Comparison of ENCODE assay signal across 24 mouse cellular contexts in the genomic region with DNA sequence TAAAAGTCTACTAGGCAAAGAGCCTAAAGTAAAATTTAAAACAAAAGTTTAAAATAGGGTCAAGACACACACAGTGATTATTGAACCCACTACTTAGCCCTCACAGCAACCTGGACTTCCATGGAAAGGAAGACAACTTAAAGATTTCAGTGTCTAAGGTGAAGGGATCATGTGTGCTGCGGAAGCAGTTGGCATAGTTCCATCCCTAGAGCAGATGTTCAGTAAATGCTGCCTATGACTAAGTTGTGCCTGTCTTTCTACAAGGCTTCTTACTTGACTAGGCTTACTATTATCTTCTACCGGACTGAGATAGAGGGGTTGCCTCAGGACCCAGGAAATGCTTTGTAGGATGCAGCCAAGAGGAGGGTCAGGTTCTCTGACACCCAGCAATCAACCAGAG. TPM values are rescaled to one million over a fixed set of nuclear protein-coding genes. Genes with fewer than 3 reads are reported as not detected.
A peak's percentile ranks its signal among the peaks of the same experiment; 100 is the strongest.
DNase-seq lines count a peak whose midpoint lies in the region; ATAC-seq lines count a peak whose summit lies in the region.
"Had no signal": no experiment of that assay in that cellular context is flagged by ENCODE, and none has a peak within 500 bp of the region (broad histone marks: within the 10 kb centered on the region; RNA-seq: fewer than 3 reads in every experiment).

No protein-coding gene starts in this region.

- 66% methylated on average over 2 of the region's 2 CpGs for WGBS in kidney, embryonic 14.5 days
- 64% methylated on average over 2 of the region's 2 CpGs for WGBS in stomach, embryonic 14.5 days
- WGBS in embryonic facial prominence, embryonic 10.5 days = 90% methylated on average over 2 of the region's 2 CpGs

- H3K4me3 ChIP-seq in kidney, embryonic 14.5 days (ENCODE audit: low read length) = no peak overlapping the region
- no peak overlapping the region for H3K4me3 ChIP-seq in stomach, embryonic 14.5 days (ENCODE audit: low read depth, low read length)
- H3K4me3 ChIP-seq in embryonic facial prominence, embryonic 10.5 days = no peak overlapping the region
- H3K4me3 ChIP-seq: embryonic facial prominence, embryonic 13.5 days; forebrain, embryonic 10.5 days; hindbrain, embryonic 13.5 days; megakaryocyte, embryonic 14.5 days had no signal

- H3K4me2 ChIP-seq in kidney, embryonic 14.5 days (replicated peaks; ENCODE audit: low read depth, low read length) = no peak overlapping the region
- H3K4me2 ChIP-seq in stomach, embryonic 14.5 days (replicated peaks; ENCODE audit: low read depth, low read length) = no peak overlapping the region
- H3K4me2 ChIP-seq: embryonic facial prominence, embryonic 13.5 days; hindbrain, embryonic 13.5 days; liver, embryonic 11.5 days had no signal

- no peak overlapping the region for H3K9ac ChIP-seq in kidney, embryonic 14.5 days (ENCODE audit: low read depth, low read length)
- H3K9ac ChIP-seq in stomach, embryonic 14.5 days (replicated peaks; ENCODE audit: low read depth, low read length) = no peak overlapping the region
- H3K9ac ChIP-seq: embryonic facial prominence, embryonic 13.5 days; forebrain, postnatal 0 days; hindbrain, embryonic 13.5 days had no signal

- H3K4me1 ChIP-seq in kidney, embryonic 14.5 days (ENCODE audit: control insufficient read depth, insufficient read depth, low read length) = peaks cover 2% of the 10 kb centered on the region; the same call in 1 of the 2 replicates
- peaks cover 16% of the 10 kb centered on the region for H3K4me1 ChIP-seq in stomach, embryonic 14.5 days (ENCODE audit: control insufficient read depth, insufficient read depth, low read length)
- H3K4me1 ChIP-seq in embryonic facial prominence, embryonic 10.5 days = peaks cover 9% of the 10 kb centered on the region; the same call in 1 of the 2 replicates
- H3K4me1 ChIP-seq: hindbrain, embryonic 13.5 days had no signal

- 0 out of 2 replicates have a peak, but pooled peaks have one; percentile 38 for ATAC-seq in frontal cortex, adult (ENCODE audit: low TSS enrichment)
- no peak for ATAC-seq in kidney, embryonic 14.5 days (ENCODE audit: low FRiP score, low TSS enrichment)
- peak; percentile 22 for ATAC-seq in activated CD4-positive, CD25-positive, alpha-beta regulatory T cell, adult 4 months
- ATAC-seq in stomach, embryonic 14.5 days (ENCODE audit: insufficient number of reproducible peaks, insufficient read depth, low FRiP score, low read depth) = no peak
- ATAC-seq: forebrain, postnatal 0 days had no signal

- H3K27me3 ChIP-seq in kidney, embryonic 14.5 days (ENCODE audit: control insufficient read depth, insufficient read depth, low read length) = no peaks in the 10 kb centered on the region
- no peaks in the 10 kb centered on the region for H3K27me3 ChIP-seq in stomach, embryonic 14.5 days (ENCODE audit: control insufficient read depth, insufficient read depth, low read length)
- no peaks in the 10 kb centered on the region for H3K27me3 ChIP-seq in embryonic facial prominence, embryonic 10.5 days (replicated peaks; ENCODE audit: low read depth, poor library complexity, severe bottlenecking)
- H3K27me3 ChIP-seq: embryonic facial prominence, embryonic 13.5 days; hindbrain, embryonic 13.5 days; megakaryocyte, embryonic 14.5 days had no signal

- no peak for DNase-seq in frontal cortex, postnatal 14 days (ENCODE audit: low spot score in 2 of 2)
- DNase-seq in kidney, postnatal 14 days = no peak
- DNase-seq in layer of hippocampus, postnatal 14 days (ENCODE audit: low spot score in 2 of 2) = no peak
- DNase-seq in embryonic facial prominence, embryonic 10.5 days (ENCODE audit: low spot score) = no peak
- DNase-seq: adrenal gland, adult 8-10 months; cerebellum, postnatal 10 days; forebrain, postnatal 0 days; gastrocnemius, postnatal 10 days; heart, postnatal 14 days; kidney, postnatal 4 days; layer of hippocampus, adult 9-11 months; lung, adult 18-20 months; lung, postnatal 14 days; midbrain, embryonic 14.5 days; thymus, postnatal 36 days had no signal

- no peaks in the 10 kb centered on the region; the same call in 1 of the 2 replicates for H3K36me3 ChIP-seq in kidney, embryonic 14.5 days (ENCODE audit: control insufficient read depth, insufficient read depth, low read length)
- no peaks in the 10 kb centered on the region for H3K36me3 ChIP-seq in stomach, embryonic 14.5 days (ENCODE audit: control insufficient read depth, insufficient read depth, low read length)
- H3K36me3 ChIP-seq in embryonic facial prominence, embryonic 10.5 days (replicated peaks) = peaks cover 3% of the 10 kb centered on the region; the same call in 1 of the 2 replicates
- H3K36me3 ChIP-seq: embryonic facial prominence, embryonic 13.5 days; forebrain, embryonic 10.5 days; hindbrain, embryonic 13.5 days had no signal

- H3K27ac ChIP-seq in kidney, embryonic 14.5 days (ENCODE audit: low read depth, low read length) = peak overlapping the region; percentile 14; the same call in 1 of the 2 replicates
- H3K27ac ChIP-seq in stomach, embryonic 14.5 days (ENCODE audit: low read length) = 0 out of 2 replicates have a peak overlapping the region, but pooled peaks have one; percentile 10
- no peak overlapping the region for H3K27ac ChIP-seq in embryonic facial prominence, embryonic 10.5 days (replicated peaks)
- H3K27ac ChIP-seq: embryonic facial prominence, embryonic 13.5 days; forebrain, embryonic 10.5 days; hindbrain, embryonic 13.5 days had no signal

- H3K9me3 ChIP-seq in kidney, embryonic 14.5 days (ENCODE audit: control insufficient read depth, low read length) = no peaks in the 10 kb centered on the region
- no peaks in the 10 kb centered on the region for H3K9me3 ChIP-seq in stomach, embryonic 14.5 days (ENCODE audit: control insufficient read depth, low read depth, low read length)
- H3K9me3 ChIP-seq in embryonic facial prominence, embryonic 10.5 days = no peaks in the 10 kb centered on the region
- H3K9me3 ChIP-seq: embryonic facial prominence, embryonic 13.5 days; forebrain, embryonic 10.5 days; hindbrain, embryonic 13.5 days; megakaryocyte, embryonic 14.5 days had no signal

RNA-seq across cellular contexts. Expression of a gene that starts 50.4 kb away (rescaled TPM):
- polyA plus RNA-seq in kidney, embryonic 14.5 days (2014; fragmentation: Nextera tagmentation; extraction: Ambion mirVana) = 63.4 and 74.2 TPM in 2 replicates
- polyA plus RNA-seq in activated CD4-positive, CD25-positive, alpha-beta regulatory T cell, adult 4 months (2017; shearing (Covaris generic)) = 10 to 100 TPM; 25.5 to 33.1 TPM
- polyA plus RNA-seq in stomach, embryonic 14.5 days (2014; fragmentation: Nextera tagmentation; extraction: Ambion mirVana) = 50.4 and 55.8 TPM in 2 replicates
- total RNA-seq in layer of hippocampus, postnatal 14 days (2021) = 10 to 100 TPM; 15.9 to 16.1 TPM
- 58.1 and 64.6 TPM in 2 replicates for polyA plus RNA-seq in embryonic facial prominence, embryonic 10.5 days (2016; fragmentation: Nextera tagmentation; extraction: Ambion mirVana)

Comparison
In these comparisons a context has a peak if more than half of its experiments do, and no peak if none do; other contexts are left out.
1. ATAC-seq: peak in frontal cortex, adult (single experiment) and activated CD4-positive, CD25-positive, alpha-beta regulatory T cell, adult 4 months (single experiment); none in kidney, embryonic 14.5 days (single experiment) and stomach, embryonic 14.5 days (single experiment).